Mouse (Mus musculus): ENCODE data around the gene Hoxa11. TPM values are rescaled to one million over a fixed set of nuclear protein-coding genes. Genes with fewer than 3 reads are reported as not detected.
A peak's percentile ranks its signal among the peaks of the same experiment; 100 is the strongest.

Hoxa11 gene
- total RNA-seq, 2 experiments from 2014 or later, result not detected

DNA sequence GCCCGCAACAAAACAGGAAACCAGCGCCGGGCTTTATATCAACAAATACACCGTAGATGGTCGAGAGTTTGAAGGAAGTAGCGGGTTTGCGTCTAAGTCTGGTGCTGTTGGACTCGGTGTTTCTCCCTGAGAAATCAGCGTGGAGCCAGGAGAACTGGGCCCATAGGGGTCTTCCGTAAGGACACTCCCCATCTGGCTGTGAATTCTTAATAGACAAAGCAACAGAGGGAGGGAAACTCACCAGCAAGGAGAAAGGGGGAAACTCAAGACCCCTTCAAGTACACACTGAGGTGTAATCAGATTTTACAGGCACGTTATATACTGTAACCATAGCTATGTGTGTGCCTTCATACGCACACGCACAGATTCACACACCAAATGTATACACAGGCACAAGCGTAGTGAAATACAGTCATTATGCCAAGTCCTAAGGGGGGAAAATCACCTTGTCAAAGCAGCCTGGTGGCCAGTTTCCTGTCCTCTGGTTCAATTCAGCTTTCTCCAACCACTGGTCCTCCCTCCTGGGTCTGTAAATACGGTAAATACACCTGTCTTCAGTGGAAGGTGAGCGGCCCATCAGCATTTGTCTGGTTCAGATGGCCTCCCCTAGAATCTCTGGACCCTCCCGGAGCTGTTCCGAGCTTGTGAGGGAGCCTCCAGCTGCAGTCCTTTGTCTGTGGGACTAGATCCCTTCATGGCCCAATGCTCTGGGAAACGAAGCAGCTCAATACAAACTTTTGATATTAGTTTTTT lies 20.5 kb upstream of the Hoxa11 start:
- ATAC-seq (ENCODE audit: poor library complexity, severe bottlenecking), result no peak

DNA sequence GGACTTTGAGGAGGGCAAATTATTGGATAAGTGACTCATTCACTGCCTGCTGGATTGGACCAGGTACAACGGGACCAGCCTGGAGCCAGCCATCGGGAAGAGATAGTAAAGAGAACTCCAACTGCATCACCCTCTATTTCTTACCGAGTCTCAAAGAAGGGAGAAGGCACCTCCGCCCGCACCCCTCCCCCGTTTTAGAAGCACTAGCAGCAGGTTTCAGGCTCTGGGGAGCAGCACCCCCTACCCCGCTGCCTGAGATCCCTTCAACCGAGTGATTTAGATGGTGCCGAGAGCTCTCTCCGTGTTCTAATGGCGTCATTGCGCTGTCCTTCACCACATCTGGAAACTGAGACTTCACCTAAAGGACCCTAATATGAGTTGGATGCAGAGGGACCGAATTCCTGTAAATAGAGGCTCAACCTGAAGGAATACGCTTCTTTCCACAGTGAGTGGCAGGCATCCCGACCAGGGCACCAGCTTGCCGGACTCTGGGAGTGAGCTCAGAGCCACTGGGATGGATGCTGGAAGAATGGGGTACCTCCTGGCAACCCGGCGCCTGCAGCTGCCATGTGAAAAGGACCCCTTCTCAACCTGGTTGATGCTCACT lies 19.8 kb upstream of the Hoxa11 start:
- ATAC-seq (ENCODE audit: poor library complexity, severe bottlenecking), result no peak

GRCm38 (mm10) chr6:52264106-52264790 lies 18.6 kb upstream of the Hoxa11 start:
- no peak for ATAC-seq (ENCODE audit: poor library complexity, severe bottlenecking)

- no peak for ATAC-seq (ENCODE audit: poor library complexity, severe bottlenecking)
These were observed 17.6 kb upstream of the Hoxa11 start for GRCm38 (mm10) chr6:52263321-52263585.

DNA sequence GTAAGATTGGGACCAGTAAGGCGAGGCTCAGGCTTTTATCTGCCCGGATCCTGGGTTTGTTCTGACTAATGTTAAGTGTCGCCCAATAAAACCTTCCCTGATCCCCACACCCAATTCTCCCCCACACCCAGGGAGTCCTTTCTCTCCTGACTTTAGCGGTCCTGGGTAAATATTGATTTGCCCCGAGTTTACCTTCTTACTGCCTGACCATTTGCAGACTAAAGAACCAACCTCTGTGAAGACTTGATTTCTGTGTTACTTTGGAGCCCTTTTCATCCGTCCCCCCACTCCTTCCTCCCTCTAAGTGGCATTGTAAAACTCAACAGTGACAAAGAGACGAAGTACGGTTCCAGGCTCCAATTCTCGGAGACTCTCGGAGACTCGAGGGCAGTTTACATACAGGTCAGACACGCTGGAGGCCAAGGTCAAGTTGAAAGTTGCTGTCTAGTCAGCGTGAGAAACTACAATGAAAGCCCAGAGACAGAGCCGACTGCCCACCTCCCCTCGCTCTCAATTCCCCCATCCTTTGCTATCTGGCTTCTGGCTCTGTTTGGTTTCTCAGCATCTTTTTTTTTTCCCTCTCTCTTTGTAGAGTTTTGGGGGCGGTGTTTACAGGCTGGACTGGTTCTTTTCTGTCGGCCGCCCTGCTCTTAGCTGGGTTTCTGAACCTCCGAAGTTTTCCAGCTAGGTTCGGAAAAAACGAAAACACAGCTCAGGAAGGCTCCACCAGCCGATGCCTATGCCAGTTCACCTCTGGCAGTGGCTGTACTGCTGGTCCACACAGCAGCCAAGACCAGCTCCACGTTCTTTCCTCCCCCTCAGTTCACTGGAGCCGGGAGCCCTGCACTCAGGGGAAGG lies 17.1 kb upstream of the Hoxa11 start:
- no peak for ATAC-seq (ENCODE audit: poor library complexity, severe bottlenecking)

- ATAC-seq (ENCODE audit: poor library complexity, severe bottlenecking), result no peak
These were observed 16.3 kb upstream of the Hoxa11 start for GRCm38 (mm10) chr6:52261751-52262462.

DNA sequence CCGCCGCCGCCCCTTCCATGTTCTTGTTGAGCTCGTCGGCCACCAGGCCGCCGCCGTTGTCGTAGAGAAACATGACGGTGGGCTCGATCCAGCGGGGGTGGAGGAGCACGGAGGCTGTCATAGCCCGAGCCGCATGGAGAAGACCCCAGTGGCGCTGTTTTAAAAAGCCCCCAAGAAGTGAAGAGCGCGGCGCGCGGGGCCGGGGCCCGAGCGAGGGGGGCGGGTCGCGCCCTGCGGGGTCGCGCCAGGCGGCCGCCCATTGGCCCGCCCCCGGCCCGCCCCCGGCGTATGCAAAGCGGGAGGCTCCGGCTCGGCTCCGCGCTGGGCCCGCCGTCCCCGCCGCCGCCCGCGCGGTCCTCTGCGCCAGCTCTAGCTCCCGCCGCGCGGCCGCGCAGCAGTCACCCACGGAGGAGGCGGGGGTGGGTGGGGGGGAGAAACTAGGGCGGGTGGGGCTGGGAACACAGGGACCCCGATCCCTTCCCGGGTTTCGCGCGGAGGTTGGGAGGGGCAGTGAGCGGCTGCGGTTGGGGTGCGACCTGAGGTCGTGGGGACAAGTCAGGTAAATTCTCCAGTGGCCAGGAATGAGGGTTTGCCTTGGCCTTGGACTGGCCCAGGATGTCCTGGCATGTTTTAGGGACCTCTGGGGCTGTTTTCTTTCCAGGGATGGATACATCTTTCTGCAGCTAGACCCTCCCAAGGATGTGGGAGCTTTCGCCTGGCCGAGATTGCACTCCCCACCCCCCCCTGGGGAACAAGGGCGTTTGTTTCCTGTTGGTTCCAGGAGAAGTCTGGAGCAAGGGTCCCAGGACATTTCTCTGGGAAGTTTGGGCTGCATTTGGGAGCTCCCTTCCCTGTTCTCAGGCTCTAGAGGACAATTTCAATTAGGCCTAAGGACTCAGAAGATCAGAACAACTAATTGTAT lies 15.3 kb upstream of the Hoxa11 start, which contains the start of gene Hoxa13:
Gene Hoxa13, minus strand, starts transcription at position 227 of the 922 bp plus-strand sequence.
- no peak for ATAC-seq (ENCODE audit: poor library complexity, severe bottlenecking)

GRCm38 (mm10) chr6:52259811-52260261 lies 14.2 kb upstream of the Hoxa11 start:
- ATAC-seq (ENCODE audit: poor library complexity, severe bottlenecking), result no peak

DNA sequence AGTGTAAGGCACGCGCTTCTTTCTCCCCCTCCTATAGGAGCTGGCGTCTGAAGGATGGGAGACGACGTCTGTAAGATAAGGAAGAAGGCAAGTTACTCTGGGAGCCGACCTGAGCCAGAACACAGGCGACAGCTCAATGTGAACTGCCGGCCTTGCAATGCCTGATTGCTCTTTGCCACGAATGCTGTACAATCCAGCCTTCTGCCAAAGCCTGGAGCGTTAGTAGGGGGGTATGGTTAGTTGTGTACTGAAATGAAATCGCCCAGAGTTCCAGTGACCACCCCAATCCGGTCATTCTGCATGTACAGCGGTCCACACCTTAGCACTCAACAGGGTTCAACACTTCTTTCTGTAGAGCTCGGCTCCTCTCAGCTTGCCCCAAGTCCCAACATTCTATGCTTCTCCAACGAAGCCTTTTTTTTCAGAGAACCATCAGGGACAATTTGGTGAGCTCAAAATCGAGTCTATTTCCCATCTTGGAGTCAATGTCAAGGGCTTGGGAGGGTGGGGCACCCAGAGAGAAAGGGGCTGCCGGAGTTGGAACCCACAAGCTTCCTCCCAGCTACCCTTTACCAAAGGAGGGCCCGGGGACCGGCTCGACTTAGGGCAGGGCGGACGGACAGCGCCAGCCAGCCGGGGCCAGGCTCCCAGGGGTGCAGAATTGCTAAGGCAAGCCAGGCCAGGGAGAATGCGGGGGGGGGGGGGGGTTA lies 13.6 kb upstream of the Hoxa11 start:
- no peak for ATAC-seq (ENCODE audit: poor library complexity, severe bottlenecking)

- peak; percentile 64 for ATAC-seq (ENCODE audit: poor library complexity, severe bottlenecking)
These were observed 11.3 kb upstream of the Hoxa11 start for GRCm38 (mm10) chr6:52256956-52257355.

GRCm38 (mm10) chr6:52253511-52254500 lies 8.2 kb upstream of the Hoxa11 start:
- no peak; the same call in 1 of the 2 replicates for ATAC-seq (ENCODE audit: poor library complexity, severe bottlenecking)

DNA sequence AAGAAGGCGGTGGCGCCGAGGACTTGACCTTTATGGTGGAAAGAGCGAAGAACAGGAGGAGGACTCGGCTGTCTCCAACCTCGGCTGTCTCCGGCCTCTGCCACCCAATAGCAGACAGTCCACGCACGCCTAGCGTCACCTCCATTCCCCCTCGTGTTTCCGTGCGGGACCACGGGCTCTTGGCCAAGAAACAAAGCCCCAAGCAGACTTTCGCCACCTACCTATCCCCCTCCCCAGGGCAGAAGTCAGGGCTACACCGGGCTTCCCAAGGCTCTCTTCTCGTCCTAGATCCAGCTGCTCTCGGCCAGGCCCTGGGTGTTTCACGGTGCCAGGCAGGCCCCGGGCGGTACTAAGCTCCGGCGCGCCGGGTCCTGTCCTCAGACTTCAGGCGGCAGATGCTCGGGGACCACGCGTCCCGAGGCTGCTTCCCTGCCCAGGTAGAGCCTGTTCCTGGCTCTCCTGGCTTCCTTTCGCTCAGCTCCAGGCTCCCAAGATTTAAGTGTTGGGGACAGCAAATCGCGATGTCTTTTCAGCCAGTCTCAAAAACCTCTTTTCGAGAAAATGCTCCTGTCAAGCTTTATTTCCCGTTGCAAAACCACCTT lies 7.3 kb upstream of the Hoxa11 start:
- ATAC-seq (ENCODE audit: poor library complexity, severe bottlenecking), result no peak

- ATAC-seq (ENCODE audit: poor library complexity, severe bottlenecking), result no peak
These were observed 6.6 kb upstream of the Hoxa11 start for GRCm38 (mm10) chr6:52252016-52252774.

- ATAC-seq (ENCODE audit: poor library complexity, severe bottlenecking), result no peak
These were observed 5.7 kb upstream of the Hoxa11 start for GRCm38 (mm10) chr6:52251177-52251879.

DNA sequence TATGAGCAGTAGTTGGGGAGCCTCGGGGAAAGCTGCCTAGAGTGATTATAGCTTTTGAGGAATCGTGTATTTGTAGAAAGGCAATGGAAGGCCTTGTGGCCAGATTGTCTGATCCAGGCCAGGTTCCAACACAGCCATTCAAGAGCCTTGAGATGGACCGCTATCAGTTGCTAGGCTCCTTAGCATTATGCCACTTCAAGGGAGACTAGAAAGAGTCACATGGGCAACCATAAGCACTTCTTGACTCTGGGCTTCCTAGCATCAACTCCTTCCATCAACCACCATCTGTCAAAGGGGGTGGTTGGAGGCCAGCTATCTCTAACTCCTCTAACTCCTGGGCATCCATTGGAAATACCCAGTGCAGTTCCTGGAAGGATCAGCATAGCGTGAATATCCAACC lies 4.2 kb upstream of the Hoxa11 start:
- no peak for ATAC-seq (ENCODE audit: poor library complexity, severe bottlenecking)

- ATAC-seq (ENCODE audit: poor library complexity, severe bottlenecking), result no peak
These were observed 3.8 kb upstream of the Hoxa11 start for GRCm38 (mm10) chr6:52249415-52249738.
